Mouse (Mus musculus) heart, embryonic 11.5 days (tissue): Measurements from ENCODE around the gene Nlrp5. TPM values are rescaled to one million over a fixed set of nuclear protein-coding genes. Genes with fewer than 3 reads are reported as not detected.
"Not testable (repeated sequence)": the region's sequence is repeated elsewhere in the genome, so short reads cannot be mapped to it uniquely, and the experiment has no call there.

Experiments
- ATAC-seq: fragments of 200-750 bp; cut with Nextera tagmentation; replicated peaks from 2 replicates; pipeline ENCODE4 v1.8.0; 2017; ENCODE audit warnings: moderate library complexity; ENCODE audit not compliant: insufficient number of reproducible peaks, low FRiP score, low TSS enrichment
- H3K27ac ChIP-seq: fragments of 300-500 bp; sonication (generic); 2 replicates; pipeline ENCODE4 v1.5.1; 2014; ENCODE audit warnings: mild to moderate bottlenecking, low read depth, low read length
- H3K27me3 ChIP-seq: fragments of 300-500 bp; sonication (generic); 2 replicates; pipeline ENCODE4 v1.6.1; 2014; ENCODE audit warnings: mild to moderate bottlenecking, low read length, mixed read lengths; ENCODE audit not compliant: control insufficient read depth, insufficient read depth
- H3K36me3 ChIP-seq: fragments of 300-500 bp; sonication (generic); 2 replicates; pipeline ENCODE4 v1.6.1; 2014; ENCODE audit warnings: mild to moderate bottlenecking, low read length, moderate library complexity, mixed read lengths; ENCODE audit not compliant: control insufficient read depth, insufficient read depth
- H3K4me1 ChIP-seq: fragments of 300-500 bp; sonication (generic); 2 replicates; pipeline ENCODE4 v1.6.1; 2014; ENCODE audit warnings: low read length; ENCODE audit not compliant: control insufficient read depth, insufficient read depth
- H3K4me2 ChIP-seq: fragments of 300-500 bp; sonication (generic); 2 replicates; pipeline ENCODE4 v1.6.1; 2014; ENCODE audit warnings: mild to moderate bottlenecking, moderate library complexity
- H3K4me3 ChIP-seq: fragments of 300-500 bp; sonication (generic); 2 replicates; pipeline ENCODE4 v1.5.1; 2014; ENCODE audit warnings: low read depth, low read length
- H3K9ac ChIP-seq: fragments of 300-500 bp; sonication (generic); 2 replicates; pipeline ENCODE4 v1.6.1; 2014; ENCODE audit warnings: mild to moderate bottlenecking, low read depth, low read length, moderate library complexity
- H3K9me3 ChIP-seq: fragments of 300-500 bp; sonication (generic); replicated peaks from 2 replicates; pipeline ENCODE4 v1.6.1; 2016; ENCODE audit warnings: low read length; ENCODE audit not compliant: control insufficient read depth
- WGBS: fragments of 180-500 bp; shearing (Covaris S2); extraction: QIAGEN DNeasy Blood & Tissue Kit; methylation state at CpG from one replicate; pipeline ENCODE4 v1.1.7; 2014; ENCODE audit not compliant: insufficient replicate concordance; 5-methylcytosine and 5-hydroxymethylcytosine counted together
- microRNA-seq: library from miRNA; unstranded; fragments of <30 nt; microRNA quantifications from one replicate; pipeline ENCODE4, GENCODE M21; 2016; ENCODE audit warnings: borderline number of aligned reads
- polyA plus RNA-seq: library from polyadenylated mRNA; unstranded; fragments of >200 nt; fragmentation: Nextera tagmentation; extraction: Ambion mirVana; gene quantifications from 2 replicates; pipeline ENCODE4 v1.2.1, GENCODE M21; 2014

Nlrp5 gene
- polyA plus RNA-seq: not detected in 2 replicates

DNA sequence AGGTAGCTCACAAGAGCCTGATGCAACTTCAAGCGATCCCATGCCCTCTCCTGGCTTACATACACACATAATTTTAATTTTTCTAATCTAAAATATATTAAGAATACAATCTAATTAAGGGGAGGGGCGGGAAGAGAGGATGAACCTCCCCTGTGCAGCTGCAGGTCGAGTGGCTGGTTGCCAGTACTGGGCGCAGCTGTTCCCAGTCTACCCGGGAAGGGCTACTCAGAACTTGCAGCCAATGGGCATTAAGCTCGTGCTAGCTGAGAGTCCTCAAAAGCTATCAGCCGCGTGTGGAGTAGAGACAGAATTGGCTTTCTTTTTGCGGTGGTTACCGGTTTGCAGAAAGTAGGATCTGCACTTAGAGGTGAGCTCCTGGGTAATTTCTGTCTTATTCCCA lies at the start of gene Nlrp5:
Gene Nlrp5 (plus strand): TSS at position 301 of the 400 bp plus-strand sequence.
- H3K4me2 ChIP-seq: no peak within 1 kb of the TSS
- H3K9me3 ChIP-seq: peaks cover 12% of the 10 kb centered on the region
- no peak within 1 kb of the TSS for H3K9ac ChIP-seq
- H3K27ac ChIP-seq: no peak within 1 kb of the TSS
- no peaks in the 10 kb centered on the region for H3K36me3 ChIP-seq
- 64% methylated on average over 10 of the region's 10 CpGs for WGBS
- H3K27me3 ChIP-seq: no peaks in the 10 kb centered on the region
- H3K4me3 ChIP-seq: no peak within 1 kb of the TSS
- H3K4me1 ChIP-seq: no peaks in the 10 kb centered on the region
- no peak for ATAC-seq

DNA sequence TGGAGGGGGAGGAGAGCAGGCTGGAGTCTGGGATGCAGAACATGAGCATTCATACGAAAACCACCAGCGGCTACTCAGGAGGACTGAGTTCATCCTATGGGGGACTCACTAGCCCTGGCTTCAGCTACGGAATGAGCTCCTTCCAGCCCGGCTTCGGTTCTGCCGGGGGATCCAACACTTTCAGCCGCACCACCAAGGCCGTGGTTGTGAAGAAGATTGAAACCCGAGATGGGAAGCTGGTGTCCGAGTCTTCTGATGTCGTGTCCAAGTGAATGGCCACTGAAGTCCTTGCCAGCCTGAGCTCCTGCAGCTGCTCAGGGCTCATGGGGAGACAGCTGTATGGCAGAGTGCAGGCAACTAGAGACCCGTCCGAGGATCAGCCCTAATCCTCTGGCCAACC lies 27.4 kb upstream of the Nlrp5 start:
- not testable (repeated sequence) for H3K27me3 ChIP-seq, H3K9me3 ChIP-seq, H3K4me3 ChIP-seq, ATAC-seq, H3K36me3 ChIP-seq, H3K4me2 ChIP-seq, H3K9ac ChIP-seq, H3K27ac ChIP-seq, H3K4me1 ChIP-seq
- whole genome bisulfite sequencing: 84% methylated on average over 13 of the region's 13 CpGs

DNA sequence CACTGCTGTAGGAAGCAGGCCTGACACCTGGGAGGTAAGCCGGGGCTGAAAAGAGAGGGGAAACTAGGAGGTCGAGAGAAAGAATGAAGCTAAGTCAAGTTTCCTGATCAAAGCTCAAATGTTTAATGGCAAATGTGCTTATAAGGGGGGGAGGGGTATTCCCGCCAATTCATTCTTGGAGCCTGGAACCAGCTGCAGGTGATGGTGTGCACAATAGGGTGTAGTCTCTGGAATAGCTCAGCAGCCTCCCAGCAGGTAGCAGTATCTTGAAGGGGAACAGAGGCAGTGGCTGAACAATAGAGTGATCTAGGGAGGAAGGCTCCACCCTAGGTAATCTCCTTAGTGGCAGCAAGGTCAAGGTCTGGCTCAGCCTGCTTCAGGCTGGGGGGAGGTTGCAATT lies 84.5 kb downstream of the Nlrp5 start:
- ATAC-seq, H3K27ac ChIP-seq, H3K9ac ChIP-seq, H3K4me2 ChIP-seq, H3K4me3 ChIP-seq, H3K27me3 ChIP-seq, H3K36me3 ChIP-seq, H3K4me1 ChIP-seq: not testable (repeated sequence)
- H3K9me3 ChIP-seq: peaks cover 11% of the 10 kb centered on the region
- WGBS: 70% methylated on average over 3 of the region's 3 CpGs

DNA sequence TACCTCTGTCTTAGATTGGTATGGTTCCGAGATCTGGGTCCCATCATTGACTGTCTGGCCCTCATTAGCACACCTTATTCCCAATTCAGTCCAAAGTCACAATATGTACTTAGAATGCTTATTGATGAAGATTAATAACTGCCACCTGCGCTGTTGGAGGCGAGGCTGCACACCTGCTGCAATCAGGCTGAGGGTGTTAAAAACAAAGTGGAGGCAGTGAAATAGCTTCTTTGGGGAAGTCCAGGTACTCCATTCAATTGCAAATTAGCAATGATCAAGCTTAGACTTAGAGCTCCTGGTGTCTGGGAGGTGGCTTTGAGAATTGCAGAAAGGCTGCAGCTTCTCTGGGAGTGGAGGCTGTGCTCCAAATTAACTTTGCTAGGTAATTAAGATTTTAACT lies 85.1 kb downstream of the Nlrp5 start:
- not testable (repeated sequence) for H3K4me2 ChIP-seq, H3K4me1 ChIP-seq, H3K4me3 ChIP-seq, H3K27ac ChIP-seq, H3K36me3 ChIP-seq, ATAC-seq, H3K27me3 ChIP-seq, H3K9ac ChIP-seq
- WGBS: 56% methylated on average over 3 of the region's 3 CpGs
- peaks cover 10% of the 10 kb centered on the region for H3K9me3 ChIP-seq

DNA sequence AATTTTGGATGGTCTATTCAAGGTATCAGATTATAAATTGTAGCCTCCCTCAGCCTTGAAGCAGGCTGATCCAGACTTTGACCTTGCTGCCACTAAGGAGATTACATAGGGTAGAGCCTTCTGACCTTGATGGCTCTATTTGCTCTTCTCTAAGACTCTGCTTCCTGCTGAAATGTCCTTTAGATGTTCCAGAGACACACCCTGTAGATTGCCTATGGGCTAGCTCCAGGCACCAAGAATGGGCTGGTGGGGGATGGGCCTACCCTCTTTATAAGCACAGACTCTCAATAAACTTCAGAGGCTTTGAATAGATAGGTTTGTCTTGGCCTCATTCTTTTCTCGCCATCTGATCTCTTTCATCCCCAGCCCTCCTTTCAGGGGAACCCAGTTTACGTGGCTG lies 87.2 kb downstream of the Nlrp5 start:
- not testable (repeated sequence) for H3K4me2 ChIP-seq
- WGBS: 60% methylated on average over 2 of the region's 2 CpGs

More for the DNA sequence above, 87.2 kb downstream of the Nlrp5 start:
- not testable (repeated sequence) for H3K27ac ChIP-seq, H3K9ac ChIP-seq, H3K27me3 ChIP-seq, ATAC-seq, H3K9me3 ChIP-seq, H3K36me3 ChIP-seq, H3K4me3 ChIP-seq, H3K4me1 ChIP-seq

Small RNA genes lying within 50 kb of the gene (microRNA-seq; reads per million reads assigned to microRNA genes)
- not detected for gene Gm25196

Other genes with a start within 250 kb of the Nlrp5 start
- not detected in 2 replicates for gene Gm10662, start 241.4 kb upstream of the Nlrp5 start, polyA plus RNA-seq
- gene Vmn1r165, start 168.6 kb upstream of the Nlrp5 start, polyA plus RNA-seq: not detected in 2 replicates
- not detected in 2 replicates for gene Vmn1r166, start 134.2 kb upstream of the Nlrp5 start, polyA plus RNA-seq
- not detected in 2 replicates for gene Gm6902, start 107.0 kb upstream of the Nlrp5 start, polyA plus RNA-seq
- not detected in 2 replicates for gene Nlrp4e, start 84.7 kb upstream of the Nlrp5 start, polyA plus RNA-seq
- not detected in 2 replicates for gene Vmn1r167, start 121.3 kb downstream of the Nlrp5 start, polyA plus RNA-seq
- gene Vmn1r168, start 153.8 kb downstream of the Nlrp5 start, polyA plus RNA-seq: not detected in 2 replicates
- not detected in 2 replicates for gene Vmn1r169, start 189.6 kb downstream of the Nlrp5 start, polyA plus RNA-seq
- gene Vmn1r170, start 220.3 kb downstream of the Nlrp5 start, polyA plus RNA-seq: not detected in 2 replicates
- not detected in 2 replicates for gene Vmn1r171, start 244.8 kb downstream of the Nlrp5 start, polyA plus RNA-seq